Mouse (Mus musculus): ENCODE results near the gene C130073F10Rik. TPM values are rescaled to one million over a fixed set of nuclear protein-coding genes. Genes with fewer than 3 reads are reported as not detected.

C130073F10Rik gene
- not detected for polyA plus RNA-seq (2014; fragmentation: Illumina TruSeq; extraction: RNeasy Lipid Tissue Mini Kit (QIAGEN cat#74804); ENCODE audit: insufficient read depth, low read depth, low replicate concordance)

GRCm38 (mm10) chr4:101893656-101894420, at the start of gene C130073F10Rik:
C130073F10Rik (minus strand) TSS chr4:101893789.

GRCm38 (mm10) chr4:101940107-101940506, 46.5 kb upstream of the C130073F10Rik start, which contains the start of gene Gm12794:
Gm12794 (plus strand) TSS chr4:101940407.

GRCm38 (mm10) chr4:101908821-101909220, 15.2 kb upstream of the C130073F10Rik start, which contains the start of gene Gm12800:
Gm12800 (plus strand) TSS chr4:101909121.

GRCm38 (mm10) chr4:101843923-101844322, 49.7 kb downstream of the C130073F10Rik start, which contains the start of gene B020004J07Rik:
B020004J07Rik (minus strand) TSS chr4:101844023.

Other genes with a start within 250 kb of the C130073F10Rik start
- 80.6 TPM for gene Leprot, start 246.1 kb downstream of the C130073F10Rik start, polyA plus RNA-seq (2014; fragmentation: Illumina TruSeq; extraction: RNeasy Lipid Tissue Mini Kit (QIAGEN cat#74804); ENCODE audit: insufficient read depth, low read depth, low replicate concordance)
- gene Lepr, start 176.4 kb downstream of the C130073F10Rik start, polyA plus RNA-seq (2014; fragmentation: Illumina TruSeq; extraction: RNeasy Lipid Tissue Mini Kit (QIAGEN cat#74804); ENCODE audit: insufficient read depth, low read depth, low replicate concordance) = 18.2 TPM
- gene B020004J07Rik, start 49.8 kb downstream of the C130073F10Rik start, polyA plus RNA-seq (2014; fragmentation: Illumina TruSeq; extraction: RNeasy Lipid Tissue Mini Kit (QIAGEN cat#74804); ENCODE audit: insufficient read depth, low read depth, low replicate concordance) = not detected
- not detected for gene Gm12800, start 15.3 kb upstream of the C130073F10Rik start, polyA plus RNA-seq (2014; fragmentation: Illumina TruSeq; extraction: RNeasy Lipid Tissue Mini Kit (QIAGEN cat#74804); ENCODE audit: insufficient read depth, low read depth, low replicate concordance)
- not detected for gene Gm12794, start 46.6 kb upstream of the C130073F10Rik start, polyA plus RNA-seq (2014; fragmentation: Illumina TruSeq; extraction: RNeasy Lipid Tissue Mini Kit (QIAGEN cat#74804); ENCODE audit: insufficient read depth, low read depth, low replicate concordance)
- gene Gm12790, start 87.3 kb upstream of the C130073F10Rik start, polyA plus RNA-seq (2014; fragmentation: Illumina TruSeq; extraction: RNeasy Lipid Tissue Mini Kit (QIAGEN cat#74804); ENCODE audit: insufficient read depth, low read depth, low replicate concordance) = not detected
- gene Gm12789, start 92.8 kb upstream of the C130073F10Rik start, polyA plus RNA-seq (2014; fragmentation: Illumina TruSeq; extraction: RNeasy Lipid Tissue Mini Kit (QIAGEN cat#74804); ENCODE audit: insufficient read depth, low read depth, low replicate concordance) = not detected
- 35.5 TPM for gene Pde4b, start 193.8 kb upstream of the C130073F10Rik start, polyA plus RNA-seq (2014; fragmentation: Illumina TruSeq; extraction: RNeasy Lipid Tissue Mini Kit (QIAGEN cat#74804); ENCODE audit: insufficient read depth, low read depth, low replicate concordance)

All from lung, adult 10 weeks (tissue).